Mouse (Mus musculus): ENCODE results near the gene Cks1brt. TPM values are rescaled to one million over a fixed set of nuclear protein-coding genes. Genes with fewer than 3 reads are reported as not detected.

The Cks1brt gene
- polyA plus RNA-seq (2017; shearing (Covaris generic)) = 0.27 TPM

DNA sequence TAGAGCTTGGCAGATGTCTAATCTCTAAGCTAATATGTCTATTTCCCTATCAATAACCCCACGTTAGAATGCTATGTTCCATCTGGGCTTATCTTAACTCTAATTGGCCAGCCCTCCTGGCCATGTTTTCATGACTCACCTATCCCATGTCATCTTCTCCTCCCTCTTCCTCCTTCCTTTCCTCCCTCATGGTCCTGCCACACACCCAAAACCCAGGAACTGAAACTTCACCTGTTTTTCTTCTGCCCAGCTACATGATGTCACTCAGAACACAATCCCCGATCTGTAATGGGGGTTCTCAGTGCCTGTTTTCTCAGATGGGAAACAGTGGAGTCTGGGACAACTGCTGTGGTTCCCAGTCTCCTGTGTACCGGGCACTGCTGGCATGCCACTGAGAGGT lies at the start of gene Cks1brt:
Gene Cks1brt (plus strand): TSS at position 301 of the 400 bp plus-strand sequence.

DNA sequence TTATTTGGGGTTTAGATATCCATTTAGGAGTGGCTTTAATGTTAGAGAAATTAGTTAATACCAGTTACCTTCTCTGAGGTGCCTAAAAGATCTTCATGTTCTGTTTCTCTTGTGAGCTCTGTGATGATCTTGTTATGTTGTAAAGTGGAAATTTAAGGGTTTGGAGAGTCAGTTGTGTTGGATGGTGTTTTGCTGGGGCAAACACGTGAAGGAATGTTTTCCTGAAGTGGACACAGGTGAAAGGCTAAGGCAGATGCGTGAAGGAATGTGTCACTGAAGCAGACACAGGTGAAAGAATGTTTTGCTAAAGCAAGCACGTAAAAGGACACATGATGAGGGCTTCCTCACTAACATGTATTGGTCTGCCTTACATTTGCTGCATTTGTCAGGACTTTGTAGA lies 28.7 kb upstream of the Cks1brt start, which contains the start of gene Zfp791:
Gene Zfp791 (minus strand): TSS at position 101 of the 400 bp plus-strand sequence.

Other genes starting within 250 kb of the Cks1brt start
- gene Klf1, start 250.0 kb upstream of the Cks1brt start, polyA plus RNA-seq (2017; shearing (Covaris generic)) = not detected
- gene Dnase2a, start 243.4 kb upstream of the Cks1brt start, polyA plus RNA-seq (2017; shearing (Covaris generic)) = 7.4 TPM
- gene Mast1, start 214.6 kb upstream of the Cks1brt start, polyA plus RNA-seq (2017; shearing (Covaris generic)) = 0.50 TPM
- gene Rtbdn, start 204.9 kb upstream of the Cks1brt start, polyA plus RNA-seq (2017; shearing (Covaris generic)) = not detected
- not detected for gene Gm49661, start 182.5 kb upstream of the Cks1brt start, polyA plus RNA-seq (2017; shearing (Covaris generic))
- gene Prdx2, start 182.3 kb upstream of the Cks1brt start, polyA plus RNA-seq (2017; shearing (Covaris generic)) = 100 TPM
- 47.0 TPM for gene Rnaseh2a, start 182.2 kb upstream of the Cks1brt start, polyA plus RNA-seq (2017; shearing (Covaris generic))
- gene Junb, start 173.2 kb upstream of the Cks1brt start, polyA plus RNA-seq (2017; shearing (Covaris generic)) = 5,448 TPM
- 17.0 TPM for gene Hook2, start 161.3 kb upstream of the Cks1brt start, polyA plus RNA-seq (2017; shearing (Covaris generic))
- not detected for gene Best2, start 137.4 kb upstream of the Cks1brt start, polyA plus RNA-seq (2017; shearing (Covaris generic))
- 27.0 TPM for gene Asna1, start 126.6 kb upstream of the Cks1brt start, polyA plus RNA-seq (2017; shearing (Covaris generic))
- 176 TPM for gene Trir, start 125.1 kb upstream of the Cks1brt start, polyA plus RNA-seq (2017; shearing (Covaris generic))
- 27.4 TPM for gene Tnpo2, start 115.0 kb upstream of the Cks1brt start, polyA plus RNA-seq (2017; shearing (Covaris generic))
- 4.4 TPM for gene Fbxw9, start 91.9 kb upstream of the Cks1brt start, polyA plus RNA-seq (2017; shearing (Covaris generic))
- not detected for gene Gm5741, start 83.9 kb upstream of the Cks1brt start, polyA plus RNA-seq (2017; shearing (Covaris generic))
- 89.9 TPM for gene Dhps, start 80.2 kb upstream of the Cks1brt start, polyA plus RNA-seq (2017; shearing (Covaris generic))
- 122 TPM for gene Wdr83os, start 71.2 kb upstream of the Cks1brt start, polyA plus RNA-seq (2017; shearing (Covaris generic))
- gene Wdr83, start 70.6 kb upstream of the Cks1brt start, polyA plus RNA-seq (2017; shearing (Covaris generic)) = 14.5 TPM
- gene Man2b1, start 68.7 kb upstream of the Cks1brt start, polyA plus RNA-seq (2017; shearing (Covaris generic)) = 100 TPM
- not detected for gene Zfp791, start 28.8 kb upstream of the Cks1brt start, polyA plus RNA-seq (2017; shearing (Covaris generic))
- not detected for gene Olfr371, start 74.1 kb downstream of the Cks1brt start, polyA plus RNA-seq (2017; shearing (Covaris generic))
- 31.6 TPM for gene Orc6, start 147.7 kb downstream of the Cks1brt start, polyA plus RNA-seq (2017; shearing (Covaris generic))
- 67.0 TPM for gene Vps35, start 147.9 kb downstream of the Cks1brt start, polyA plus RNA-seq (2017; shearing (Covaris generic))
- gene Mylk3, start 234.4 kb downstream of the Cks1brt start, polyA plus RNA-seq (2017; shearing (Covaris generic)) = not detected